Mouse (Mus musculus): ENCODE data around the gene Mei4.

Mei4 gene

DNA sequence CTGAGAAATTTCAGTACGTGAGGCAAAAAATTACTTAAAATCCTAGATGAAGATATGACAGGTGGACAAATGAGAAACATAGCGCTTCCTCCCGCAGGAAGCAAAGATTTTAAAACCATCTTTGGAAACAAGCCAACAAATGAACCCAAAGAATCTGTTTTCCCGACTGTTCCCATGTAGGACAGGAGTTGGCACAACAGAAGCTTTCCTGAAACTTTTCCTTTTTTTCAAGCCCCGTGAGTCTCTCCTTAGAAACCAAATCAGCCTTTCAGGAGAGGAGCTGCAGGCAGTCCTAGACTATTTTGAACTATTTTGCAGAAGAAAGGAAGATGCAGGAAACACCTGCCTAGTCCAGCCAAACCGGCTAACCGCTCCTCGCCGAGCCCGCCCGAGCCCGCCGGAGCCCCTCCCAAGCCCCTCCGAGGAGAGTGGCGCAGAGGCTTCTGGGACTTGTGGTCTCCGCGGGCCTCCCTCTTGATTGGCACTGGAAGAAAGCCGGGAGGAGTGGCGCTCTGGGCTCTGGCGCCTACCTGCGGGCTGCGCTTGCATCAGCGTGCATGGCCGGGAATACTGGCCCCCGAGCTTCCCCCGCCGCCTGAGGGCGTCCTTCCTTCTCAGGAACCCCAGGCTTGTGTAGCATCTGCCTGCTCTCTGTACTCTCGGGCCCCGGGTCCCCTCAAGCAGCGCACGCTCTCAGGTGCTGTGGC, at the start of gene Mei4:
Mei4 (plus strand) TSS at position 490 of the 707 bp plus-strand sequence.
- DNase-seq (ENCODE audit: low read depth): peak; percentile 7

DNA sequence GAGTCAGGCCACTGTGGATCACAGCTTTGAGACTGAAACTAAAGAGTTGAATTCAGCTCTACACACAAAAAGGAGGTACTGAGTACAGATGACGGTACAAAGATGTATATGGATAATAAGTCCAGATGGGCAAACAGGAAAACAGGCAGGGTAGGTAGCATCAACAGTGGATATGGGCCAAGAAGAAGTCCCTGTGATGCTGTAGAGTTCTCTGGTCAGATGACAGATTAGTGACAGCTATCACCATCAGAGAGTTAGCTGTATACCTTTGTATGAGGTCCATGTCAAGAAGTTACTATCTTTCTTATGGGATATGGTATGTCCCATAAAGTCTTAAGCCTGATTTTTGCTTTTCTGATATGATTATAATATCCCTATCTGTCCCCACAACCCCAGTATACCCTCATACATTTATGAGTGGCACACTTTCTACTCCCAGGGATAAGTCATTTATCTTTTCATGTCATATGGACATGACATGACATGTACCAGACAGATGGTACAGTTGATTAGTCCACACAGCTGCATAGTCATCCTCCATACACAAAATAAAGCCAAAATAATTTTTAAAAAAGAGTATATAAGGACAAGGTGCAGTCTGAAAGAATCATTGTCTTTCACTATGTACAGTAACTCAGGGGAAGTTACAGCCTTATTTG, 43.6 kb upstream of the Mei4 start:
- no peak for DNase-seq (ENCODE audit: low read depth)

DNA sequence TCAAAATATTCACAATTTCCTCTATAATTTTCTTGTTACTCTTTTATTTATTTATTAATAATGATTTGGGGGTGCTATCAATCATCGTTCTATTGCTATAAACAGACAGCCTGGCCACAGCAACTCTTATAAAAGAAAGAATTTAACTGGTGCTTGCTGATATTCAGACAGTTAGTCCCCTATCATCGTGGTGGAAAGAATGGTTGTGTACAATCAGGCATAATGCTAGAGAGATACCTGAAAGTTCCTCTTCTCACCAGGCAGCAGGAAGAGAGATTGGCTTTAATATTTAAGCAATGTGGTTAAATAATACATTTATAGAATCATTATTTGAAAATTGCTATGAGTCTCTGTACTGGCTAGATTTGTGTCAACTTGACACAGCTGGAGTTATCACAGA, 35.9 kb upstream of the Mei4 start:
- no peak for DNase-seq (ENCODE audit: low read depth)

DNA sequence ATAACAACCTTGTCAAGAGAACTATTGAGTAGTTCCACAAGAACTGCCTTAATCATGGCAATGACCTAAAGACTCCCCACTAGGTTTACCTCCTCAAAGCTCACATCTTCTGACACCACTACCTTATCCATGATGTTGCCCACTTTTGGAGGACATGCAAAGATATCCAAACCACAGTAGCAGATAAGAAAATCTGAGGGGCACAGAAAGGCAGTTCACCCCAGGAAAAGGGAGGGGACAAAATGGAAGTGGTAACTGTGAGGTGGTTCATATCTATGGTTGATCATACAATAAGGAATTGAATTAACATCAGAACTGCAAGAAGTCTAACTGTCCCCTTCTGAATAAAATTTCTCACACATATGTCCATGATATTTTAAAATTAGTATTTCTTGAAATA, 29.4 kb upstream of the Mei4 start:
- DNase-seq (ENCODE audit: low read depth): no peak

DNA sequence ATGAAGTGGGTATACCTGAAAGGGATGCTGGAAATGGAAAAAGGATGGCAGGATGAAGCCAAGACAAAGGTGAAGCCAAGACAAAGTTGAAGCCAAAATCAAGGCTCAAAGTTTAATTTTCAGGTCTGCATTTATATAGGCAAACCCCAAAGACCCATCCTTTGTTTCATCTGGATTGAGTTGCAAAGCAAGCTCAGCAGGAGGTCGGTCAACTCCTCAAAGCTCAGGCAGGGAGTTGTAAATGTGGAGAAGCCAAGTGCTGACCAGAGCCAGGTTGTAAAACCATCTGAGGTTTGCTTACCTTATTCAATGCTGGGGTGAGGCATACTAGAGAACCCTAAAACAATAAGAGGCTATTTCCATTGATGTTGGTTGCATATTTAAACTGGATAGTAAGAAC, 4.6 kb upstream of the Mei4 start:
- no peak for DNase-seq (ENCODE audit: low read depth)

DNA sequence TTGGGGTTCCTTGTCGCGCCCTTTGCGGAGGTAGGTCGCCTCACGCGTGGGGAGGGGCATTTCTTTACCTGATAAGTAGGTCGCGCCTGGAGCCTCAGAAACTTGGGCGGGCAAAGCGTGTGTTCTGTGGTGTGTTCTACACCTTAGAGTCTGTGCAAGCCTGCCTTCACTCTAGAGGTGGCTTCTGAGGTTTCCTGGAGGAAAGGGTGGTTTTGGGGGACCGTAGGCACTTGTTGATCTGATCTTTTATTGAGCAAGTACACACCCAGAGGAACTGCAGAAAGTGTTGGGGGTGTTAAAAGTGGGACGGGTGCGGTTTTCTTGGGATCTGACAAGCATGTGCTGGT, 391 bp downstream of the Mei4 start:
- no peak for DNase-seq (ENCODE audit: low read depth)

DNA sequence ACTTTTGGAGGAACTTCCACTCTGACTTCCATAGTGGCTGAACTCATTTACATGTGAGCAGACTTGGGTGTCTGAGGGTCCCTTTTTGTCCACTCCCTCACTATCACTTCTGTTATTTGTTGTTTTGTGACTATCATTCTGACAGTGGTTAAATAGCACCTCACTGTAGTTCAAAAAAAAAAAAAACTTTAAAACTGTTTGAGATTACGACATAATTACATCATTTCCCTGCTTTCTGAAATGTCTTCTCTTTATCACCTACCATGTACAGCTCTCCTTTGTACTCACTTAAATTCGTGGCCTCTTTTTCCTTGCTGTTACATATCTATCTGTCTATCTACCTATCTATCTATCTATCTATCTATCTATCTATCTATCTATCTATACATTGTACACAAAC, 2.6 kb downstream of the Mei4 start:
- DNase-seq (ENCODE audit: low read depth): no peak

DNA sequence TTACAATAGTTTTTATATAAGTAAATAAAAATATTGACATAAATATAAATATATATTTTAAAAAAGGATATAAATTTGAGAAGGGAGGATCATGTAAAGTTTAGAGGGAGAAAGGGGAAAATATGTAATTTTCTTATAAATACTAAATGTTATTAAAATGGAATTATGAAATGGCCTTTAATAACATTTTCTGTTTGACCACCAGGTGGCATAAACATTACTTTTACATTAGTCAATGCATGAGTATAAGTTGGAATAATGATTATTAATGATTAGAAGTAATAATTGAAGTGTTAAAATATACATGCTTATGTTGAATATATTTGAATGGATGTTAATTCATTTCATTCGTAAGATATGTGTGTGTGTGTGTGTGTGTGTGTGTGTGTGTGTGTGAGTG, 58.0 kb downstream of the Mei4 start:
- no peak for DNase-seq (ENCODE audit: low read depth)

DNA sequence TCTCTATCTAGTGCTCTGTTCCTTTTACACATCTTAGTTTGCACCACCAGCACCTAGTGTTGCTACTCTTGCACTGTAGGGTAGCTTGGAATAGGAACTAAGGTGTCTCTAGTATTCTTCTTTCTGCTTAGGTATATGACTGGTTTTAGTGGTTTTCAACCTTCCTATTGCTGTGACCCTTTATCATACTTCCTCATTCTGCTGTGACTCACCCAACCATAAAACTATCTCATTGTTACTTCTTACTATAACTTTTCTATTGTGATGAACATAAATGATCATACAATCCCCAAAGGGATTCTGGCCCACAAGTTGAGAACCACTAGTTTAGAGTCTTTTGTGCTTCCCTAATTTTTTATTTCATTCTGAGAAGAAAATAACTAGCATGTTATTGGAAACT, 61.3 kb downstream of the Mei4 start:
- DNase-seq (ENCODE audit: low read depth): no peak

DNA sequence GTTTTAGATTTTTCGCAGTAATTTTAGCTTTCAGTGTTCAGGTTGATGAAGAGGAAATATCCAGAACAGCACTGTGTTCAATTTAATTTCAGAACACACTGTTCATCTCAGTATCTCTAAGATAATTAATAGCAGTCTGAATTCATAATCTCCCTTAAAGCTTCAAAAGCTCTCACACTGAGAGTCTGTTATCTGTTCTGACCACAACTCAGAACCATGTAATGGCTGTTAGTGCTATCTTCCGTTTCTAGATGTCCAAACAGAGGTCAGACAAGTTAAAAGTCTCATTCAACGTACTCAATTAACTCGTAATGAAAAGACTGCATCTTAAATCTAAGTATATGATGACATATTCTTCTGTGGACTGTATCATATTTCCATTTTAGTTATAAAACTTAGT, 77.1 kb downstream of the Mei4 start:
- DNase-seq (ENCODE audit: low read depth): no peak

DNA sequence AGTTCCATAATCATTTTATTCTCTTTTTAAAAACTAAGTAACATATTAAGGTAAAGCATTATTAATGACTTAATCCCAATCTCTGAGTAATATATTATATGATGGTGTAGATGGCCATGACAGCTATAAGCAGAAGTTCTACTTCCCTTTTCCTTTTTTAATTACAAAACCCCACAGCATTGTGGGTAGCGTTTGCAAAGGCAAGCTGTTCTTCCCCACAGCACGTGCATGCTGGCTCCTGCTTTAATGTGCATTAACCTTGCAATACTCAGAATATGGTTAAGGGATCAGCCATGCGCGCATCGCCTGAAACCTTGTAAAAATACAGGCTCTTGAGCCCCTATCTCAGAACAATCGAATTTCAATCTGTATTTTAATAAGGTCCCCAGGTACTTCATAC, 82.2 kb downstream of the Mei4 start:
- DNase-seq (ENCODE audit: low read depth): no peak

DNA sequence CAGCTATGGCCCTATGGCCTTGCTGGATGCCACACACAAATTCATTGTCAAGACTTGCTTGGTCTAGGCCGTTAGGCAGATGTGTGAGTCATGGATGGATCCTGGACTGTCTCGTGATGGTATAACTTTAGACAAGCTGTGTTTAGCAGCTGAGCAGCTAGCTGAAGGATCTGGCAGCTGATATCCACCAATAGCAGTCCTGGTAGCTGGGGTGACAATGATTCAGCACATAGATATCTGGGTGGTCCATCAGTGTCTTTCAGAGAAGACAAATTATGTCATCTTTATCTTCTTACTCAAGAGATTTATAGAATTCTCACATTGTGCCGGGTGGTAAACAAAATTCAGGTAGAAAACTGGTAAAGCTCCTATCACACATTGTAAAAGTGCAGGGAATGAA, 93.4 kb downstream of the Mei4 start:
- no peak for DNase-seq (ENCODE audit: low read depth)

DNA sequence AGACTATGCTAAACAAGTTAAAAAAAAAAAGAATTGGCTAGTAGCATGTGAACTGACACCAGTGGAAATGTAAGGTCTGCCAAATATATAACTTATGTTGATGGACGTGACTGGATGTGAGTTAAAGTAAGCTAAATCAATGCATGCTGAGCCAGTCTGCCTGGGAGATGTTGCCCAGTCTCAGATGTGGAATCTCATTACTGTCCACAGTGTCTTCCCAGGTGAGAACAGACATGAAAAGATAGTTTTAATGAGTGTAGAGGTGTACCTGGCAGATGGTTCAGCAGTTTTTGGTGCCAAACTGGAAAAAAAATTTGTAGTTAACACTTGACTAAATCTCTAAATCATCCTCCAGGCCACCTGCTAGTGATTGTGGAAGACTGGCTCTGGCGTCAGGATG, 94.4 kb downstream of the Mei4 start:
- no peak for DNase-seq (ENCODE audit: low read depth)

DNA sequence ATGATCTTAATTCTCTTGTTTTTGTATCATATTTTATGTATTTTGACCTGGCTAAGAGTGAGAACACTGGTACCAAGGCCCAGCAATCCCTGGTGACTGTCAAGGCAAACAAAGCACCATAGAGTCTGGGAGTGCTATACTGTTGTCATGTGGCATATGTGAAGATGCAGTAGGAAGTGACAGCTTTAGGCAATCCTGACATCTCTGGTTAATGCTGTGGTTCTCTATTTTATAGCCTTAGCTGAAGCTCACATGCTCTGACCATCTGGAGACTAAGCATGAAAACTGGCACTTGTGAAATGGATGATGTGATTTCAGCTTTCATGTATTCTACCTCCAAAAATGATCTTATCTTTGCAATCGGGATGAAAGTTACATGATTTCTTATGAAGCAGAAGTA, 103.3 kb downstream of the Mei4 start:
- DNase-seq (ENCODE audit: low read depth): no peak

DNA sequence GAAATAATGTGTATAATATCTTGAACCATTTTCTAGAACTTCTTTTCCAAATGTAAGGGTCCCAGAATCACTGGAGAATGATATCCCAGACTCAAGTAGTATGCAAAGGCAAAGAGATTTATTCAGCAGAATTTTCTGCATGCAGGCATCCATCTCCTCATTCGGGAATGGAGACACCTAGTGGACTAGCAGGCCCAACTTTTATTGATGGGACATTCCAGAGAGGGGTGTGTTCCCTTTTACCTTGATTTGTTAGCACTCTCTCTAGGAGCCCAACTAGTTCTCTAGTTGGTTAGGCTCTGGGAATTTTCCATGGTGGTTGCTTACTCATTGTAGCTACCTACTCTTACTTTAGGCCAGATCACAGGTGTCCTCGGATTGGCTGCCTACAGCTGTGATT, 105.5 kb downstream of the Mei4 start:
- DNase-seq (ENCODE audit: low read depth): no peak

DNA sequence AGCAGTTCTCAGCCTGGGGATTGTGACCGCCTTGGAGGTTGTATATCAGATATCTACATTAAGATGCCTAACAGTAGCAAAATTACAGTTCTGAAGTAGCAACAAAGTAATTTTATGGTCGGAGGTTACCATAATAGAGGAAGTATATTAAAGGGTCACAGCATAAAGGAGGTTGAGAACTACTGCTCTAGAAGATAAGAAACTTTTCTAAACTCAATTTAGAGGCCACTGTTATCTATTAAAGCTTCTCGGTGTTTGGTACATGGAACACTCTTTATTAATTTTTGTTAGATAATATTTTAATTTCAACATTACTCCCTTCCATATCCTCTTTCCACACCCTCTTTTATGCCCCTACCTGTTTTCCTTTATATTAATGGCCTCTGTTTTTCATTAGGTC, 119.0 kb downstream of the Mei4 start:
- no peak for DNase-seq (ENCODE audit: low read depth)

DNA sequence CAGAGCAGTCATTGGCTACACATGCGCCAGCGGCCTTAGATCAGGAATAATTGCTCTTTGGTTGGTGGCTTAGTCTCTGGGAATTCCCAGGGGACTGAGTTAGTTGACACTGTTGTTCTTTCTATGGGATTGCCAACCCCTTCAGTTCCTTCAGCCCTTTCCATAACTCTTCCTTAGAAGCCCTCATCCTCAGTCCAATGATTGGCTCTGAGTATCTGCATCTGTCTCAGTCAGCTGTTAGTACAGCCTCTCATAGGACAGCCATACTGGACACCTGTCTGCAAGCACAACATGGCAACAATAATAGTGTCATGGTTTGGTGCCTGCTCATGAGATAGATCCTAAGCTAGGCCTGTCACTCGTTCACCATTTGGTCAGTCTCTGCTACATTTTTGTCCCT, 149.5 kb downstream of the Mei4 start:
- DNase-seq (ENCODE audit: low read depth): no peak

DNA sequence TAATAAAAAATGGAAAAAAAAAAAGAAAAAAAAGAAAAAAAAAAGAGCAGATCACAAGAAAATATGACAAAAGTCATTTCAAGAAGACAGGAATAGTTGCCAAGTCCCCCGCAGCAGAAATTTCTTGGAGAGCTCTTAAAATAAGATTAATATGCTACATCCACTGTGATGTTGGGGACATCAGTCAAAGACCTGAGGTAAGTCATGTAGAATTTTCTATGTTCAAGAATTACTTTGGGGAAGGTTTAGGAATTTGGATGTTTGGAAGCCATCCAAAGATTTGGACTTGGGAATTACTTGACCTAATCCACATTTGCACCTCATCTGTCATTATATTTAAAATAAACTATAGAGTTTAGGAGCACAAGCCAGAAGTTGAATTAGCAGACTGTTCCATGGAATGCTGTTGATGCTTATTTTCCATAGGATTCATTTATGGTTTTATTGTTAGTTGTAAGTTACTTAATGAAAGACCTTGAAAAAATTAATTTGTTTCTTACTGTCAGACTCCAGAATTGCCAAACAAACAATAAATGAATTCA, 179.1 kb downstream of the Mei4 start:
- DNase-seq (ENCODE audit: low read depth): no peak

DNA sequence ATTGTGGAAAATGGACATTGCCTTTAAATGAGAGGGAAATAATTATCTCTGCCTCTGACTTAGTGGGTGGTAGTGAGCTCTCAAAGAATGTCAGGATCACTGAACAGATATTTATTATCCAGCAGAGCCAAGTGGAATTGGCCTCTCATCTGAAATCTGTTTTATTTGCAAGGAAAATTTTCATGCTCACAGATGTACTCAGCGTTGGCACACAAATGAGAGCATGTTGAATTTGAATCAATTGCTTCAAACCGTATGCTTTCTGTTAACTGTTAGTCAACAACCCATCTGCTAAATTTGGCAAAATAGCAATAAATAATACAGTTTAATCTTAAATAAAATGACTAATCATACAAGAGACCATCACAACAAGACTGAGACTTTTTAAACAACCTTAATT, 181.0 kb downstream of the Mei4 start:
- DNase-seq (ENCODE audit: low read depth): no peak

DNA sequence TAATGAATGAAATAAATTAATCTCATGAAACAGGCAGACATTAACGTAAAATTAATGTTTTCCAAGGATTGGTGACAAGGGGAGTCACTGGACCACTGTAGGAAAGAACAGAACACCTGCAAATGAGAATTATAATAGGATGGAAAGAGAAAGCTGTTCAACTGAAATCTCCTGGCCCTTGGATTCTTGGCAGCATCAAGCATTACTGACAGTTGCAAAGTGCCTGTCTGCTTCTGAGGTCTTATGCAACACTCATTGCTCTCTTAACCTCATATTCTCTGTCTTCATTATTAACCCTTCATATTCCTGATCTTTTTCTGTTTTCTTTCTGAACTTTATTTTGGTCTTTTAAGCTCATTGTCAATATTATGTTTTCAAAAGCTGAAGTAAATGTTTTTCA, 210.4 kb downstream of the Mei4 start:
- no peak for DNase-seq (ENCODE audit: low read depth)

DNA sequence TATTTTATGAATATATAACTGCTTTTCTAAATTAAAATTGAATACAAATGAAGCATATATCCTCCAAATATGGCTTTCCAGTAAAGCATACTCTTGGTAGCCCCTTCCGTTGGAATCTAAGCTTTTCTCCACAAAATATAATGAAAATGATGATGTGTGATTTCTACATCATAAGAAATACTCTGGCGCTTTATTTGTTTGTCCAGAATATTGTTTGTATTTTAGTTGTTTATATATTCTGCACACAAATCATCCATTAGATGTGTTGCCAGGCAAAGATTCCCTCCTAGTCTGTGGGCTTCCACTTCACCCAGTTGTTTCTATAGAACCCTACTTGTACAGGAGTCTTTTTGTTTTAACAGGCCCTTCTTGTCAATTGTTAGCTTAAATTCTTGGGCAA, 211.8 kb downstream of the Mei4 start:
- DNase-seq (ENCODE audit: low read depth): no peak

DNA sequence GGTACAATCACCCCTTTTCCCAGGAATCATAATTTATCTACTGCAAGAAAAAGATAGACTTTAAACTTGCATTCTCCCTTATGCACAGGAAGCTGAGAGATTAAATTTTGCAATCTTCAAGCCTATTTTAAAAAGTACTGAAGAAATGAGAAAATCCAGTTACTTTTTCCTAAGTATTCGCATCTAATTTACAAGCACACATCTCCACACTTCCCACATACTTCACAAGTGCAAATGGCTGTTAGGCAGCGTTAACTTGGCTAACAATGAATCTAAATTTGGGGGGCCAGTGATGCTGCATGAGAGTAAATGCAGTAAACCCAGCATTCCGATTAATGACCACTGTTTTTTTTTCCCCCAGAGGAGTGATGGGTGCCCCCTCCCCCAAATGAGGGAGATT, 232.9 kb downstream of the Mei4 start:
- DNase-seq (ENCODE audit: low read depth): no peak

DNA sequence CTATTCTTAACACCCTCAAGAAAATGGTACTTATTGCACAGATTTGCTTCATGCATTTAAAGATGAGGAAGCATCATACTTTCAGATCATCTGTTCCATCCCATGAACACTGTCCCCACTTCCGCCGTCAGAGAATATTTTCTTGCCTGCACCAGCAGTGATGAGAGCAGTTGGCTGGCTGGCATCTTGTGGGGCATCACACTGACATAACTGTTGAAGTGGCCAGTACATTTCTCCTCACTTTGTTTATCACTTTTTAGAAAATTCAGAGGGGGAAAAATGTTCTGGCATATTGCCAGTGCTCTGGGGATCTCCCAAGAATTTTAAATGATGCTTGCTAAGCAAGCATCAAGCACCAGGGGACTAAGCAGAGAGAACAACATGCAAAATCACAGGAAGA, 251.4 kb downstream of the Mei4 start:
- DNase-seq (ENCODE audit: low read depth): no peak

DNA sequence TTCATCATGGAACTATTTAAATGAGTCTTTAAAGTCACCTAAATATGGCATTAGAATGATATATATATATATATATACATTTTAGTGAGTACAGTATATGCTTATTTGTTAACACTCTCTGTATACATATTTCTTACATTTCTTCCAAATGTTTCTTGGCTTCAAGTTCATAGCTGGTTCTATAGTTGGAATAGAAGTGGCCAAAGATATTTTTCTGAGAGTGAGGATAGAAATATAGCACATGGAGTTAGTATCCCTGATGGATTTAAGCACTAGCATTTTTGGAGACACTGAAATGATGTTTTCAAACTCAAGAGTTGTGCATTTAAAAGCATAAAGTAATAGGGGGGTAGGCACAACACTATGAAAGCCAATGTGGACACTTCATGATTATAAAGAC, 272.6 kb downstream of the Mei4 start:
- DNase-seq (ENCODE audit: low read depth): no peak
